Mouse (Mus musculus): ENCODE data around the gene Nxph4. TPM values are rescaled to one million over a fixed set of nuclear protein-coding genes. Genes with fewer than 3 reads are reported as not detected.

Nxph4 gene
- total and polyA plus RNA-seq, 3 experiments: 0.11 to 0.40 TPM; not detected in 1

- peaks cover 81% of the 10 kb centered on the region for H3K27me3 ChIP-seq (ENCODE audit: insufficient read depth, low read length)
These were observed 41.4 kb upstream of the Nxph4 start for GRCm38 (mm10) chr10:127575741-127576140.

GRCm38 (mm10) chr10:127572281-127572680, 37.9 kb upstream of the Nxph4 start:
- ATAC-seq (ENCODE audit: extremely low read depth, insufficient number of reproducible peaks, low FRiP score, poor library complexity, severe bottlenecking) (no peak), DNase-seq (ENCODE audit: low spot score) (no peak)
- H3K4me3 ChIP-seq (ENCODE audit: low read depth, low read length): no peak overlapping the region
- no peaks in the 10 kb centered on the region for H3K9me3 ChIP-seq (replicated peaks)
- H3K4me1 ChIP-seq (ENCODE audit: insufficient read depth, low read depth, low read length): peaks cover 23% of the 10 kb centered on the region
- no peaks in the 10 kb centered on the region for H3K36me3 ChIP-seq (replicated peaks)
- TF ChIP-seq GATA1 (IDR thresholded peaks at IDR 0.05; ENCODE audit: borderline replicate concordance, low read length): no peak
- TF ChIP-seq CTCF (IDR thresholded peaks at IDR 0.05; ENCODE audit: low read depth, low read length): no peak
- no peak for TF ChIP-seq TAL1 (conservative IDR thresholded peaks at IDR 0.05; ENCODE audit: low read depth, low read length)
- no peak for TF ChIP-seq GATA2 (IDR thresholded peaks at IDR 0.05; ENCODE audit: borderline replicate concordance, low read depth, low read length)
- TF ChIP-seq POLR2AphosphoS5 (IDR thresholded peaks at IDR 0.05; ENCODE audit: insufficient replicate concordance, low read depth, low read length): no peak
- peaks cover 69% of the 10 kb centered on the region for H3K27me3 ChIP-seq (ENCODE audit: insufficient read depth, low read length)

More at GRCm38 (mm10) chr10:127575741-127576140, 41.4 kb upstream of the Nxph4 start:
- Histone ChIP-seq H3K4me3 (ENCODE audit: low read depth, low read length) (no peak overlapping the region), H3K9me3 (replicated peaks) (no peaks in the 10 kb centered on the region), H3K4me1 (ENCODE audit: insufficient read depth, low read depth, low read length) (peaks cover 22% of the 10 kb centered on the region), H3K36me3 (replicated peaks) (no peaks in the 10 kb centered on the region)
- DNase-seq (ENCODE audit: low spot score) (no peak), ATAC-seq (ENCODE audit: extremely low read depth, insufficient number of reproducible peaks, low FRiP score, poor library complexity, severe bottlenecking) (no peak)
- TF ChIP-seq POLR2AphosphoS5 (IDR thresholded peaks at IDR 0.05; ENCODE audit: insufficient replicate concordance, low read depth, low read length) (no peak), GATA2 (IDR thresholded peaks at IDR 0.05; ENCODE audit: borderline replicate concordance, low read depth, low read length) (no peak), GATA1 (IDR thresholded peaks at IDR 0.05; ENCODE audit: borderline replicate concordance, low read length) (no peak), TAL1 (conservative IDR thresholded peaks at IDR 0.05; ENCODE audit: low read depth, low read length) (no peak), CTCF (IDR thresholded peaks at IDR 0.05; ENCODE audit: low read depth, low read length) (no peak)

GRCm38 (mm10) chr10:127570937-127571641, 36.7 kb upstream of the Nxph4 start:
- ATAC-seq (ENCODE audit: extremely low read depth, insufficient number of reproducible peaks, low FRiP score, poor library complexity, severe bottlenecking) (no peak), DNase-seq (ENCODE audit: low spot score) (no peak)
- TF ChIP-seq CTCF (IDR thresholded peaks at IDR 0.05; ENCODE audit: low read depth, low read length): no peak
- TF ChIP-seq POLR2AphosphoS5 (IDR thresholded peaks at IDR 0.05; ENCODE audit: insufficient replicate concordance, low read depth, low read length): no peak
- TF ChIP-seq GATA1 (IDR thresholded peaks at IDR 0.05; ENCODE audit: borderline replicate concordance, low read length): no peak
- TF ChIP-seq GATA2 (IDR thresholded peaks at IDR 0.05; ENCODE audit: borderline replicate concordance, low read depth, low read length): no peak
- no peak for TF ChIP-seq TAL1 (conservative IDR thresholded peaks at IDR 0.05; ENCODE audit: low read depth, low read length)

GRCm38 (mm10) chr10:127570384-127570783, 36.0 kb upstream of the Nxph4 start:
- Histone ChIP-seq H3K4me1 (ENCODE audit: insufficient read depth, low read depth, low read length) (peaks cover 18% of the 10 kb centered on the region), H3K27me3 (ENCODE audit: insufficient read depth, low read length) (peaks cover 69% of the 10 kb centered on the region), H3K36me3 (replicated peaks) (no peaks in the 10 kb centered on the region), H3K4me3 (ENCODE audit: low read depth, low read length) (no peak overlapping the region; the same call in 1 of the 2 replicates), H3K9me3 (replicated peaks) (no peaks in the 10 kb centered on the region)
- ATAC-seq (ENCODE audit: extremely low read depth, insufficient number of reproducible peaks, low FRiP score, poor library complexity, severe bottlenecking): peak; percentile 47
- no peak for DNase-seq (ENCODE audit: low spot score)
- no peak for TF ChIP-seq TAL1 (conservative IDR thresholded peaks at IDR 0.05; ENCODE audit: low read depth, low read length)
- no peak for TF ChIP-seq GATA2 (IDR thresholded peaks at IDR 0.05; ENCODE audit: borderline replicate concordance, low read depth, low read length)
- no peak for TF ChIP-seq GATA1 (IDR thresholded peaks at IDR 0.05; ENCODE audit: borderline replicate concordance, low read length)
- no peak for TF ChIP-seq POLR2AphosphoS5 (IDR thresholded peaks at IDR 0.05; ENCODE audit: insufficient replicate concordance, low read depth, low read length)
- TF ChIP-seq CTCF (IDR thresholded peaks at IDR 0.05; ENCODE audit: low read depth, low read length): no peak

More at GRCm38 (mm10) chr10:127570937-127571641, 36.7 kb upstream of the Nxph4 start:
- Histone ChIP-seq H3K4me3 (ENCODE audit: low read depth, low read length) (no peak overlapping the region), H3K27me3 (ENCODE audit: insufficient read depth, low read length) (peaks cover 68% of the 10 kb centered on the region), H3K36me3 (replicated peaks) (no peaks in the 10 kb centered on the region), H3K9me3 (replicated peaks) (no peaks in the 10 kb centered on the region), H3K4me1 (ENCODE audit: insufficient read depth, low read depth, low read length) (peaks cover 18% of the 10 kb centered on the region)

- no peak for TF ChIP-seq GATA2 (IDR thresholded peaks at IDR 0.05; ENCODE audit: borderline replicate concordance, low read depth, low read length)
- peak; percentile 71 for TF ChIP-seq CTCF (IDR thresholded peaks at IDR 0.05; ENCODE audit: low read depth, low read length)
- H3K27me3 ChIP-seq (ENCODE audit: insufficient read depth, low read length): peaks cover 62% of the 10 kb centered on the region
- H3K9me3 ChIP-seq (replicated peaks): no peaks in the 10 kb centered on the region
- peaks cover 18% of the 10 kb centered on the region for H3K4me1 ChIP-seq (ENCODE audit: insufficient read depth, low read depth, low read length)
- DNase-seq (ENCODE audit: low spot score) (peak; percentile 65), ATAC-seq (ENCODE audit: extremely low read depth, insufficient number of reproducible peaks, low FRiP score, poor library complexity, severe bottlenecking) (peak; percentile 15; the same call in 1 of the 2 replicates)
- no peaks in the 10 kb centered on the region for H3K36me3 ChIP-seq (replicated peaks)
- no peak overlapping the region for H3K4me3 ChIP-seq (ENCODE audit: low read depth, low read length)
These were observed 35.1 kb upstream of the Nxph4 start for GRCm38 (mm10) chr10:127569450-127569849.

GRCm38 (mm10) chr10:127566553-127567326, 32.4 kb upstream of the Nxph4 start:
- ATAC-seq (ENCODE audit: extremely low read depth, insufficient number of reproducible peaks, low FRiP score, poor library complexity, severe bottlenecking): no peak
- H3K36me3 ChIP-seq (replicated peaks): no peaks in the 10 kb centered on the region
- DNase-seq (ENCODE audit: low spot score): no peak
- H3K27me3 ChIP-seq (ENCODE audit: insufficient read depth, low read length): peaks cover 60% of the 10 kb centered on the region
- no peaks in the 10 kb centered on the region for H3K9me3 ChIP-seq (replicated peaks)
- H3K4me1 ChIP-seq (ENCODE audit: insufficient read depth, low read depth, low read length): peaks cover 18% of the 10 kb centered on the region
- no peak overlapping the region for H3K4me3 ChIP-seq (ENCODE audit: low read depth, low read length)
- TF ChIP-seq GATA1 (IDR thresholded peaks at IDR 0.05; ENCODE audit: borderline replicate concordance, low read length) (no peak), POLR2AphosphoS5 (IDR thresholded peaks at IDR 0.05; ENCODE audit: insufficient replicate concordance, low read depth, low read length) (no peak), TAL1 (conservative IDR thresholded peaks at IDR 0.05; ENCODE audit: low read depth, low read length) (no peak), CTCF (IDR thresholded peaks at IDR 0.05; ENCODE audit: low read depth, low read length) (no peak)

Measured in G1E (cell line).